Mouse (Mus musculus): ENCODE measurements around the gene 1110051M20Rik. TPM values are rescaled to one million over a fixed set of nuclear protein-coding genes. Genes with fewer than 3 reads are reported as not detected.
A peak's percentile ranks its signal among the peaks of the same experiment; 100 is the strongest.

1110051M20Rik gene
- polyA plus RNA-seq, 1 experiment: 27.0 TPM

GRCm38 (mm10) chr2:91430600-91430919 lies 13.9 kb downstream of the 1110051M20Rik start:
- TF ChIP-seq CTCF (IDR thresholded peaks at IDR 0.05; ENCODE audit: insufficient read depth, low read length) (no peak), POLR2A (IDR thresholded peaks at IDR 0.05; ENCODE audit: borderline replicate concordance, extremely low read depth, low read depth, low read length) (no peak)
- DNase-seq: no peak
- Histone ChIP-seq H3K4me1 (ENCODE audit: control insufficient read depth, insufficient read depth, low read length) (peaks cover 2% of the 10 kb centered on the region; the same call in 1 of the 2 replicates), H3K4me3 (replicated peaks; ENCODE audit: extremely low read depth, low read depth, low read length) (no peak overlapping the region)
- 64% methylated on average over 6 of the region's 6 CpGs for WGBS

- Histone ChIP-seq H3K4me3 (replicated peaks; ENCODE audit: extremely low read depth, low read depth, low read length) (no peak overlapping the region), H3K4me1 (ENCODE audit: control insufficient read depth, insufficient read depth, low read length) (peaks cover 2% of the 10 kb centered on the region; the same call in 1 of the 2 replicates)
- no peak for DNase-seq
- WGBS: 42% methylated on average over 9 of the region's 9 CpGs
- TF ChIP-seq CTCF (IDR thresholded peaks at IDR 0.05; ENCODE audit: insufficient read depth, low read length) (no peak), POLR2A (IDR thresholded peaks at IDR 0.05; ENCODE audit: borderline replicate concordance, extremely low read depth, low read depth, low read length) (no peak)
Measured at GRCm38 (mm10) chr2:91429915-91430599, 14.4 kb downstream of the 1110051M20Rik start.

DNA sequence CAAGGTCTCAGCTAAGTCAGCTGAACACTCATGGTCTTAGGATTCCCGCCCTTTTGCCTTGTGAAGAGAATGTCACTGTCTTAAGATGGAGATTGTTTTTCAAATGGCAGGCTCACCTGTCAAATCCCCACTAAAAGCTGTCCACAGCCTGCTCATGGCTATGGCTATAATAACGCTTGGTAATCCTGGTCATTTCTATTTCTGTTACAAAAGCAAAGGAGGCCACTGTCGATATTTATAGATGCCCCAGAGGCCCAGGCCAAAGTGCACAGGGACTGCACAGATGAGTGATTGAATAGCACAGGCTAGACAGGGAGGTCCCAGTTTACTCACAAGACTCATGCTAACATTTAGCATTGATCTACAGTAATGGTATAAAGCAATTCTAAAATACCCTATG lies 15.4 kb downstream of the 1110051M20Rik start:
- 91% methylated on average over 3 of the region's 3 CpGs for WGBS
- no peak overlapping the region for H3K4me3 ChIP-seq (replicated peaks; ENCODE audit: extremely low read depth, low read depth, low read length)
- H3K4me1 ChIP-seq (ENCODE audit: control insufficient read depth, insufficient read depth, low read length): peaks cover 2% of the 10 kb centered on the region; the same call in 1 of the 2 replicates
- TF ChIP-seq POLR2A (IDR thresholded peaks at IDR 0.05; ENCODE audit: borderline replicate concordance, extremely low read depth, low read depth, low read length) (no peak), CTCF (IDR thresholded peaks at IDR 0.05; ENCODE audit: insufficient read depth, low read length) (no peak)
- no peak for DNase-seq

GRCm38 (mm10) chr2:91426321-91426720 lies 18.2 kb downstream of the 1110051M20Rik start:
- DNase-seq: no peak
- no peak overlapping the region for H3K4me3 ChIP-seq (replicated peaks; ENCODE audit: extremely low read depth, low read depth, low read length)
- 80% methylated on average over 1 of the region's 1 CpGs for WGBS
- H3K4me1 ChIP-seq (ENCODE audit: control insufficient read depth, insufficient read depth, low read length): peaks cover 2% of the 10 kb centered on the region; the same call in 1 of the 2 replicates
- TF ChIP-seq POLR2A (IDR thresholded peaks at IDR 0.05; ENCODE audit: borderline replicate concordance, extremely low read depth, low read depth, low read length): no peak
- no peak for TF ChIP-seq CTCF (IDR thresholded peaks at IDR 0.05; ENCODE audit: insufficient read depth, low read length)

GRCm38 (mm10) chr2:91424061-91424720 lies 20.3 kb downstream of the 1110051M20Rik start:
- no peak for TF ChIP-seq POLR2A (IDR thresholded peaks at IDR 0.05; ENCODE audit: borderline replicate concordance, extremely low read depth, low read depth, low read length)
- no peak for TF ChIP-seq CTCF (IDR thresholded peaks at IDR 0.05; ENCODE audit: insufficient read depth, low read length)
- Histone ChIP-seq H3K4me3 (replicated peaks; ENCODE audit: extremely low read depth, low read depth, low read length) (no peak overlapping the region), H3K4me1 (ENCODE audit: control insufficient read depth, insufficient read depth, low read length) (no peaks in the 10 kb centered on the region)
- no peak for DNase-seq
- WGBS: 81% methylated on average over 7 of the region's 7 CpGs

- no peak overlapping the region for H3K4me3 ChIP-seq (replicated peaks; ENCODE audit: extremely low read depth, low read depth, low read length)
- DNase-seq: no peak
- no peaks in the 10 kb centered on the region for H3K4me1 ChIP-seq (ENCODE audit: control insufficient read depth, insufficient read depth, low read length)
- WGBS: 89% methylated on average over 5 of the region's 5 CpGs
- TF ChIP-seq POLR2A (IDR thresholded peaks at IDR 0.05; ENCODE audit: borderline replicate concordance, extremely low read depth, low read depth, low read length): no peak
- TF ChIP-seq CTCF (IDR thresholded peaks at IDR 0.05; ENCODE audit: insufficient read depth, low read length): no peak
Measured at GRCm38 (mm10) chr2:91421641-91422040, 22.9 kb downstream of the 1110051M20Rik start.

- H3K4me1 ChIP-seq (ENCODE audit: control insufficient read depth, insufficient read depth, low read length): peaks cover 7% of the 10 kb centered on the region
- no peak for DNase-seq
- H3K4me3 ChIP-seq (replicated peaks; ENCODE audit: extremely low read depth, low read depth, low read length): no peak overlapping the region
- 67% methylated on average over 1 of the region's 1 CpGs for WGBS
- no peak for TF ChIP-seq POLR2A (IDR thresholded peaks at IDR 0.05; ENCODE audit: borderline replicate concordance, extremely low read depth, low read depth, low read length)
Measured at GRCm38 (mm10) chr2:91413811-91414210, 30.7 kb downstream of the 1110051M20Rik start.

DNA sequence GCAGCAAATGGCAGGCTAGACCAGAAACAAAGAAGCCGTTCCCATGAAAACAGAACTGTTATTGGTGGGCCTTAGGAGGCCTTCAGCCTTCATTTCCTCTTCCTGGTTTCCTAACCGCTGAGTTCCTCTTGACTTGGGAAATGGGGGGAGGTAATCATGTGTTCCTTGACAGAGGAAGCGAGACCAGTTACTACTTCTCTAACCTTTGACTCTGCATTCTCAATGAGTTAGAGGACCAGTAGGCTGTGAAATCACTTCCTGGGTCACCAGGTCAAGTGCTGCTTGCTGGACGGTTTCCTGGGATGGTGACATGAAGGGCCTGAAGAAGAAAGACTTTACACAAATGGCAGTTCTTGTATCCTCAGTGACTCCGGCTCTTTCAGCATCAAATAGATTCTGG lies 32.1 kb downstream of the 1110051M20Rik start:
- DNase-seq: peak; percentile 47
- TF ChIP-seq POLR2A (IDR thresholded peaks at IDR 0.05; ENCODE audit: borderline replicate concordance, extremely low read depth, low read depth, low read length): no peak
- TF ChIP-seq CTCF (IDR thresholded peaks at IDR 0.05; ENCODE audit: insufficient read depth, low read length): no peak
- Histone ChIP-seq H3K4me3 (replicated peaks; ENCODE audit: extremely low read depth, low read depth, low read length) (no peak overlapping the region), H3K4me1 (ENCODE audit: control insufficient read depth, insufficient read depth, low read length) (peaks cover 7% of the 10 kb centered on the region)
- 41% methylated on average over 5 of the region's 5 CpGs for WGBS

DNA sequence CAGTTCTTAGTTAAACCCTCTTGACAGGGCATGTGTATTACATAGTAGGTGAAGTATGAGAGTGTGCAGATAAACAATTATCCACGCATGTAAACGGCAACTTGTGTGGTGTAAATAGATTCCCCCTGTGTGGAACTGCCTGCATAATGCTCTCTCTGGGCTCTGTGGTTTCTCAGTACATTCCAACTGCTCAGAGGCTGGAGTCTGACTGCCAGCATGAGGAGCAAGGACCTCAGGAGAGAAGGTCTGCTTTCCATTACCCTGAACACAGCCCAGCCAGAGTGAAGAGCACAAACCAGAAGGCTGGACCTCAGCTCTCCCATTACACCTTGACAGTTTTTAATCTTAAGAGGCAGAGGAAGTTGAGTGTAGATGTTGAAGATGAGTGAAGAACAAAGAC lies 33.0 kb downstream of the 1110051M20Rik start:
- Histone ChIP-seq H3K4me1 (ENCODE audit: control insufficient read depth, insufficient read depth, low read length) (peaks cover 7% of the 10 kb centered on the region), H3K4me3 (replicated peaks; ENCODE audit: extremely low read depth, low read depth, low read length) (no peak overlapping the region)
- 77% methylated on average over 2 of the region's 2 CpGs for WGBS
- DNase-seq: no peak
- no peak for TF ChIP-seq POLR2A (IDR thresholded peaks at IDR 0.05; ENCODE audit: borderline replicate concordance, extremely low read depth, low read depth, low read length)
- TF ChIP-seq CTCF (IDR thresholded peaks at IDR 0.05; ENCODE audit: insufficient read depth, low read length): no peak

- 85% methylated on average over 2 of the region's 2 CpGs for WGBS
- TF ChIP-seq POLR2A (IDR thresholded peaks at IDR 0.05; ENCODE audit: borderline replicate concordance, extremely low read depth, low read depth, low read length) (no peak), CTCF (IDR thresholded peaks at IDR 0.05; ENCODE audit: insufficient read depth, low read length) (no peak)
- H3K4me1 ChIP-seq (ENCODE audit: control insufficient read depth, insufficient read depth, low read length): peaks cover 7% of the 10 kb centered on the region
- H3K4me3 ChIP-seq (replicated peaks; ENCODE audit: extremely low read depth, low read depth, low read length): no peak overlapping the region
- no peak for DNase-seq
Measured at GRCm38 (mm10) chr2:91408031-91408430, 36.5 kb downstream of the 1110051M20Rik start.
